Comparison of ENCODE assay signal across 16 mouse cellular contexts in genomic region chr15:93903671-93904603, GRCm38 (mm10).
DNase-seq lines count a peak whose midpoint lies in the region; ATAC-seq and TF ChIP-seq lines count a peak whose summit lies in the region.
"Had no signal": no experiment of that assay in that cellular context is flagged by ENCODE, and none has a peak within 500 bp of the region (broad histone marks: within the 10 kb centered on the region; RNA-seq: fewer than 3 reads in every experiment).

No protein-coding gene starts in this region.

- H3K4me3 ChIP-seq in hindbrain, embryonic 12.5 days: no peak overlapping the region
- no peak overlapping the region for H3K4me3 ChIP-seq in hindbrain, postnatal 0 days (ENCODE audit: low read length)
- no peak overlapping the region for H3K4me3 ChIP-seq in embryonic facial prominence, embryonic 10.5 days
- no peak overlapping the region for H3K4me3 ChIP-seq in limb, embryonic 12.5 days (replicated peaks)
- no peak overlapping the region for H3K4me3 ChIP-seq in lung, adult 2 months (replicated peaks; ENCODE audit: extremely low read depth, low read depth, low read length)
- H3K4me3 ChIP-seq: layer of hippocampus, adult 2 months; lung, embryonic 15.5 days; stomach, embryonic 15.5 days had no signal

- H3K9ac ChIP-seq in hindbrain, embryonic 12.5 days: no peak overlapping the region
- no peak overlapping the region for H3K9ac ChIP-seq in hindbrain, postnatal 0 days (replicated peaks; ENCODE audit: low read length)
- H3K9ac ChIP-seq in limb, embryonic 12.5 days (replicated peaks): no peak overlapping the region
- H3K9ac ChIP-seq: lung, embryonic 15.5 days; stomach, embryonic 15.5 days had no signal

- ATAC-seq in hindbrain, embryonic 12.5 days (ENCODE audit: low FRiP score): no peak
- no peak for ATAC-seq in hindbrain, postnatal 0 days
- peak; percentile 73 for ATAC-seq in limb, embryonic 12.5 days (ENCODE audit: insufficient number of reproducible peaks, insufficient read depth, low FRiP score, low TSS enrichment, low read depth)

- H3K4me1 ChIP-seq in hindbrain, embryonic 12.5 days: peaks cover 16% of the 10 kb centered on the region
- no peaks in the 10 kb centered on the region for H3K4me1 ChIP-seq in hindbrain, postnatal 0 days (ENCODE audit: insufficient read depth, low read length)
- H3K4me1 ChIP-seq in embryonic facial prominence, embryonic 10.5 days: peaks cover 39% of the 10 kb centered on the region
- peaks cover 32% of the 10 kb centered on the region for H3K4me1 ChIP-seq in limb, embryonic 12.5 days (replicated peaks)
- no peaks in the 10 kb centered on the region for H3K4me1 ChIP-seq in lung, adult 2 months (ENCODE audit: control insufficient read depth, insufficient read depth, low read length)
- H3K4me1 ChIP-seq: lung, embryonic 15.5 days; stomach, embryonic 15.5 days had no signal

- no peak for DNase-seq in hindbrain, postnatal 0 days (ENCODE audit: low spot score)
- DNase-seq in brain, embryonic 14.5 days (ENCODE audit: low read depth): peak; percentile 35
- peak; percentile 65 for DNase-seq in embryonic facial prominence, embryonic 10.5 days (ENCODE audit: low spot score)
- no peak for DNase-seq in T-cell, adult 2 months (ENCODE audit: low spot score)
- DNase-seq in adrenal gland, postnatal 14 days: no peak
- DNase-seq in lung, adult 2 months: no peak
- DNase-seq: B cell, adult 2 months; cerebellum, adult 18-20 months; kidney, adult 9 months; right cerebral cortex, adult 18-20 months had no signal

- WGBS in hindbrain, embryonic 12.5 days: 47% methylated on average over 18 of the region's 18 CpGs
- whole genome bisulfite sequencing in hindbrain, postnatal 0 days: 71% methylated on average over 18 of the region's 18 CpGs
- WGBS in embryonic facial prominence, embryonic 10.5 days: 27% methylated on average over 18 of the region's 18 CpGs
- 13% methylated on average over 18 of the region's 18 CpGs for WGBS in limb, embryonic 12.5 days
- WGBS in lung, adult 2 months: 75% methylated on average over 18 of the region's 18 CpGs

- H3K9me3 ChIP-seq in hindbrain, embryonic 12.5 days (replicated peaks): no peaks in the 10 kb centered on the region
- no peaks in the 10 kb centered on the region for H3K9me3 ChIP-seq in hindbrain, postnatal 0 days (ENCODE audit: low read length)
- no peaks in the 10 kb centered on the region for H3K9me3 ChIP-seq in embryonic facial prominence, embryonic 10.5 days
- H3K9me3 ChIP-seq in limb, embryonic 12.5 days: no peaks in the 10 kb centered on the region
- H3K9me3 ChIP-seq: lung, embryonic 15.5 days; stomach, embryonic 15.5 days had no signal

- H3K36me3 ChIP-seq in hindbrain, embryonic 12.5 days: no peaks in the 10 kb centered on the region
- H3K36me3 ChIP-seq in hindbrain, postnatal 0 days (ENCODE audit: insufficient read depth, low read length): no peaks in the 10 kb centered on the region
- H3K36me3 ChIP-seq in embryonic facial prominence, embryonic 10.5 days (replicated peaks): no peaks in the 10 kb centered on the region
- H3K36me3 ChIP-seq in limb, embryonic 12.5 days: no peaks in the 10 kb centered on the region
- H3K36me3 ChIP-seq: lung, embryonic 15.5 days; stomach, embryonic 15.5 days had no signal

- no peaks in the 10 kb centered on the region for H3K27me3 ChIP-seq in hindbrain, embryonic 12.5 days
- H3K27me3 ChIP-seq in hindbrain, postnatal 0 days (ENCODE audit: insufficient read depth, low read length): no peaks in the 10 kb centered on the region
- H3K27me3 ChIP-seq in embryonic facial prominence, embryonic 10.5 days (replicated peaks; ENCODE audit: low read depth, poor library complexity, severe bottlenecking): no peaks in the 10 kb centered on the region
- no peaks in the 10 kb centered on the region for H3K27me3 ChIP-seq in limb, embryonic 12.5 days
- H3K27me3 ChIP-seq: lung, embryonic 15.5 days; stomach, embryonic 15.5 days had no signal

- H3K4me2 ChIP-seq in hindbrain, embryonic 12.5 days (replicated peaks): no peak overlapping the region
- no peak overlapping the region for H3K4me2 ChIP-seq in hindbrain, postnatal 0 days (ENCODE audit: low read depth, low read length)
- H3K4me2 ChIP-seq in limb, embryonic 12.5 days: peak overlapping the region; percentile 6; the same call in 1 of the 2 replicates
- H3K4me2 ChIP-seq: liver, embryonic 11.5 days; lung, embryonic 15.5 days; stomach, embryonic 15.5 days had no signal

- peak overlapping the region; percentile 14; the same call in 1 of the 2 replicates for H3K27ac ChIP-seq in hindbrain, embryonic 12.5 days
- no peak overlapping the region for H3K27ac ChIP-seq in hindbrain, postnatal 0 days
- peak overlapping the region; percentile 80 for H3K27ac ChIP-seq in embryonic facial prominence, embryonic 10.5 days (replicated peaks)
- peak overlapping the region; percentile 83 for H3K27ac ChIP-seq in limb, embryonic 12.5 days
- H3K27ac ChIP-seq: layer of hippocampus, adult 2 months; lung, embryonic 15.5 days; stomach, embryonic 15.5 days had no signal

- no peak for TF ChIP-seq POLR2A in brain, embryonic 14.5 days (IDR thresholded peaks at IDR 0.05; ENCODE audit: borderline replicate concordance, extremely low read depth, insufficient read depth, insufficient read length, poor library complexity, severe bottlenecking)
- TF ChIP-seq POLR2A in lung, adult 2 months (IDR thresholded peaks at IDR 0.05; ENCODE audit: borderline replicate concordance, extremely low read depth, low read depth, low read length): no peak

- TF ChIP-seq CTCF in hindbrain, postnatal 0 days (IDR thresholded peaks at IDR 0.05; ENCODE audit: low read depth): no peak
- no peak for TF ChIP-seq CTCF in brain, embryonic 14.5 days (IDR thresholded peaks at IDR 0.05; ENCODE audit: borderline replicate concordance, extremely low read depth, insufficient read depth, insufficient read length)
- TF ChIP-seq CTCF in lung, adult 2 months (IDR thresholded peaks at IDR 0.05; ENCODE audit: insufficient read depth, low read length): no peak

Comparison
In these comparisons a context has a peak if more than half of its experiments do, and no peak if none do; other contexts are left out.
1. DNase-seq: peak in brain, embryonic 14.5 days (single experiment) and embryonic facial prominence, embryonic 10.5 days (single experiment); none in hindbrain, postnatal 0 days (single experiment), T-cell, adult 2 months (single experiment), adrenal gland, postnatal 14 days (single experiment) and lung, adult 2 months (single experiment).